Mouse (Mus musculus): ENCODE data around the gene Maml2.

The Maml2 gene

DNA sequence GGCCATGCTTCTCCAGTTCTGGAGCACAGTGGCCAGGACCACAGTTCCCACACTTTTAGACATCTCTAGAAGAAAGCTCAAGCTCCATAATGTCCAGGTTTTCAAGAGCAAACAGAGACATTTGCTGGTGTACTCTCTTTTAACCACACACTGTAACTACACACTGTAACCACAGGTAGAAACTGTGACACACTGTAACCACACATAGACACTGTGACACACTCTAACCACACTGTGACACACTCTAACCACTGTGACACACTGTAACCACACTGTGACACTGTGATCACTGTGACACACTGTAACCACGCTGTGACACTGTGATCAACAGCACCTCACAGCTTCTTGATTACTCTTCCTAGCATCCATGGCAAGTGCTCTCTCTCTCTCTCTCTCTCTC lies 148.5 kb downstream of the Maml2 start:
- no peak for DNase-seq (ENCODE audit: extremely low spot score, low read depth, low spot score)

- no peak for DNase-seq (ENCODE audit: extremely low spot score, low read depth, low spot score)
These were observed 149.0 kb downstream of the Maml2 start, which contains the start of gene Gm17571 for GRCm38 (mm10) chr9:13446703-13447285. Gene Gm17571 (minus strand): TSS chr9:13446753.

DNA sequence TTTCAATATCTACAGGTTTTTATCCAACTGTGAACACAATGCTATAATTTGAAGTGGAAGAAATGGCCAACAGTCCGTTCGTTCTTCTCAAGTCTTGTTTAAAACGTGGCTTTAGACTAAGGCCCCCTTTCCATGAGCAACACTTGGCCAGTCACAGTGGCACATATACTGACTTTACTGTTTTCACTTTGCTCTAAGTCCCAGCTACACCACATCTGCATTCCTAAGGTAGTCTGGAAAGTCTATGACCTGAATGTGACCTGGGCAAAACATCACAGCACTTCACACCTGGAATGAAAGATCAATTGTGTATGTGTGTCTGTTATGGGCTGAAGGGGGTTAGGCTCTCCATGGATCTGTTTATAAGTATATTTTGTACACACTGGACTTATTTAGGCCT lies 151.0 kb downstream of the Maml2 start:
- DNase-seq (ENCODE audit: extremely low spot score, low read depth, low spot score): no peak

DNA sequence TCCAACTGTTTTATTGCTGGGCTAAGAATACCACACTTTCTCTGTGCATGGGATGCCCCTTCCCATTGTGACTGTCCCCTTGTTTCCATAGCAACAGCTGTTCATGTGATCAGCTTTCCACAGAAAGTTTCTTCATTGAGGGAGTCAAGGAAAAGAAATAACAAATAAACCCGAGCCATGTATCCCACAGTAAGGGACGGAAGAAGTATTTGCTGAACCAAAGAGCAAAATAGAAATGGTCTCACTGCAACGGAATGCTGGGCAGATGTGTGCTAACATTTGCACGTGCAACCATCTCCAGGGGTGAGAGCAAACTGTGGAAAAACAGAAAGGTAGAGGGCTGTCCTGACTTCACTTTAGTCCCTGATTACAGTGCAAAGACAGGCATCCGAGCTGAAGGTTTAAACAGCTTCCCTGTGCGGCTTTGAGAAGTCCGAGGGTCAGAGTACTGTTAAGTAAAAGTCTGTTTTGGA lies 156.9 kb downstream of the Maml2 start:
- DNase-seq (ENCODE audit: extremely low spot score, low read depth, low spot score): no peak

DNA sequence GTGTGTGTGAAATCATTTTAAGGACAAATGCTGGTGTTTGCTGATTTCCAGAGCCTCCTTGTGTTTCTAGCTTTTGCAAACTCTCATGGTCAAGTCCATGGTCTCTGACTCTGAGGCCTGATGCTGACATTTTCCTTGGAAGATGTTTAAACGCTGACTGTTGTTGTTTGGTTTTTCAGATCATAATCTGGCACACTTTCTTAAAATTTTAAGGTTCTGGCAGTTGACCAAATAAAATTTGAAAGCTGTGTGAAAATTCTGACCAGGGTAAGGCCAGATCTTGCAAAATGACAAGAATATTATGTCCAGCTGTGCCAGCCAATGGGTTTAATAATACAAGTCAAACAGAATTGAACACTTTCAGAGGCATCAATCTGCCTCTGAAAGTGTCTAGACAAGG lies 157.5 kb downstream of the Maml2 start:
- no peak for DNase-seq (ENCODE audit: extremely low spot score, low read depth, low spot score)

DNA sequence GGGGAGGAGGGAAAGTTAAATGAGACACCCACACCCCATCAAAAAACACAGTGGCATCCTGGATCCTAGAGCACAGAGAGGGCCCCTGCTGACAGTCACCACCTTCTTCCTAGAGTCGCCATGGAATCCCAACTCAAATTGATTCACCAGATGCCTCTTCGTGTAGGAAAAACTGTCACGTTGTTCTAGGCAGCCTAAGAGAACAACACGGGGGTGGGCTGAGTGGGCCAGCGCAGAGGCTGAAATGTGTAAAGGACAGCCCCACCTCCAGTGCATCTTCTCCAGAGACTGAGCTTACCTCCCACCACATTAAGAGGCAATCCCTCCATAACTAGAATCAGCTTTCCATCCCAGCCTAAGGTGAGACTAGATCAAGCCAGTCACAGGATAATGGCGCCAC lies 160.0 kb downstream of the Maml2 start:
- DNase-seq (ENCODE audit: extremely low spot score, low read depth, low spot score): no peak

GRCm38 (mm10) chr9:13459371-13459770 lies 161.6 kb downstream of the Maml2 start:
- no peak for DNase-seq (ENCODE audit: extremely low spot score, low read depth, low spot score)

- DNase-seq (ENCODE audit: extremely low spot score, low read depth, low spot score): no peak
These were observed 162.3 kb downstream of the Maml2 start for GRCm38 (mm10) chr9:13460012-13460411.

DNA sequence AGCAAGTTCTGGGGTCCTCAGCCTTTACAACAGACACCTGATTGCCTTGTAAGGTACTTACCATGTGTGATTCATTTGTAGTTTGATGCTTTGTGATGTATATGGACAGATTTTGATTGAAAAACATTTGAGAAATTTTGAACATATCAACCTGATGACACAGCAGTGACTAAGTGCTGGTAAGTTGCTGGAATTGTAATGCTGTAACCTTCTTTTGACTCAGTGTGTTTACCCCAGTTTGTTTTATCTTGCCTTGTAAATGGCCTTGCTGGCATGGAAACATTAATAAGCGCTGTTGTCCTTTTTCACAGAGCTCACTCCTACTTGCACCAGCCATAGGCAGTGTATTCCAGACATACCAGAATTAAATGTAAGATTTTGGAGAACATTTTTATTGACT lies 163.2 kb downstream of the Maml2 start:
- DNase-seq (ENCODE audit: extremely low spot score, low read depth, low spot score): no peak

GRCm38 (mm10) chr9:13465358-13466020 lies 167.7 kb downstream of the Maml2 start:
- no peak for DNase-seq (ENCODE audit: extremely low spot score, low read depth, low spot score)

DNA sequence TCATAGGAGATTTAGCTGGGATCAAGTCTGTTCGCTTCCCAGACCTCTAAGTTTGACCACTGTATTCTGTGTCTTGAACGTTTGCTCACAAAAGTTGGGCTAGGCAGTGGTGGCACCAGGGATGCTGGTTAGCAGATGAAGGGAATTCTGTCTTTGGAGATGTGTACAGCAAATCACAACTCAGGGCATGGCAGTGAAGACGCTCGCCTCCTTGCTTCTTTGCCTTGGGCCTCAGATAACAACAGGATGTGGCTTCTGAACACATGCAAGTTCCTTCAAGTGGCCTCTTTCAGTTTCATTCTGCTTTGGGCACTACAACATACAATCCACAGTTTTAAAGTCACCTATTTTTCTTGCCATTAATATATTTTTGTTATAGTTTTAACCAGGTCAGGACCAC lies 168.6 kb downstream of the Maml2 start:
- DNase-seq (ENCODE audit: extremely low spot score, low read depth, low spot score): no peak

DNA sequence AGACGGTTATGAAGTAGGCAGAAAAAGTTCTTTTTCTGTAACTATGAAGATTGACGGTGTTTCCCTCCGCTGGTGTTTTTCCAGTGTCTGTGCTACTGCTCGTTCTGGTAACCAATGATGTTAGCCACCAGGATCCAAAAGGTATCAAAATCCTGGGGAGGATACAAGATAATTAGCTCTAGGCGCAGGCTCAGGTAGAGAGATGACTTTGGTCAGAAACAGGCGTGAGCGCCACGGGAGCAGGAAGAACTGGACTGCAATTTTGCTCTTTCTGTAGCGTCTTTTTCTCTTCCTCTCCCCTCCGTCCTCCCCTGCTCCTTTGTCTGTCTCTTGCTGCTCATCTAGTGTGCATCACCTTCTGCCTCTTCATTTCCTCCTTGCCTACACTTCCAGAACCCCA lies 169.1 kb downstream of the Maml2 start:
- DNase-seq (ENCODE audit: extremely low spot score, low read depth, low spot score): no peak

DNA sequence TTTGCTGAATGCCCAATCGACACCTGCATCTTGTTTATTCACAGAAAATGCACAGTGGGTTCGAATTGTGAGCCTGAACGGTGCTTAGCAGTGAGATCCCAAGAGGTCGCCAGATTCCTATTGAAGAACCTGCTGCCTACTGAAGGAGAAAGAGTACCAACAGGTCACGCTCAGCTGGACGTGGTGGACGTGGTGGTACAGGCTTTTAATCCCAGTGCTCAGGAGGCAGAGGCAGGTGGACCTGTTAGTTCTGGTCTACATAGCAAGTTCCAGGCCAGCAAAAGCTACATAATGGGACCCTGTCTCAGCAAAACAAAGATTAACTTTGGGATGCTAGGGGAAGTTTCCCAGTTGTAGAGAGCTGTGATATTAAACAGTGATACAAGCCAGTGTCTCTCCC lies 170.0 kb downstream of the Maml2 start:
- no peak for DNase-seq (ENCODE audit: extremely low spot score, low read depth, low spot score)

DNA sequence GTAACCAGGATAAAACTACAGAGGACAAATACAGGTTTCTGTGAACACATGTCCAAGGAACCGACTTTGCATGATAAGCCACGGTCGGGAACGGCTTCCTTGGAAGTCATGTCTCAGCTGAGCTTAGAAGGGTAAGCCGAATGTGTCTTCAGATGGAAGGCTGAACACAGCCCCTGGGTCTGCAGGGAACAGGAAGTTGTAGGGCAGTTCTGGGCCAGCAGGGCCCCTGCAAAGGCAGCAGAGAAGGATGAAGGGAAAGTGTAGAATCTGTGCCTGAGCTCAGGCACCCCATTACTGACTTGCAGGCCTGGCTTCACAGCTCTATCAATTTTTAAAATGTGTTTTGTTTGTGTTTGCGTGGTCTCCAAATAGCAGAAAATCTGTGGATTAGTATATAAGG lies 171.0 kb downstream of the Maml2 start:
- no peak for DNase-seq (ENCODE audit: extremely low spot score, low read depth, low spot score)

GRCm38 (mm10) chr9:13470013-13470412 lies 172.3 kb downstream of the Maml2 start:
- no peak for DNase-seq (ENCODE audit: extremely low spot score, low read depth, low spot score)

DNA sequence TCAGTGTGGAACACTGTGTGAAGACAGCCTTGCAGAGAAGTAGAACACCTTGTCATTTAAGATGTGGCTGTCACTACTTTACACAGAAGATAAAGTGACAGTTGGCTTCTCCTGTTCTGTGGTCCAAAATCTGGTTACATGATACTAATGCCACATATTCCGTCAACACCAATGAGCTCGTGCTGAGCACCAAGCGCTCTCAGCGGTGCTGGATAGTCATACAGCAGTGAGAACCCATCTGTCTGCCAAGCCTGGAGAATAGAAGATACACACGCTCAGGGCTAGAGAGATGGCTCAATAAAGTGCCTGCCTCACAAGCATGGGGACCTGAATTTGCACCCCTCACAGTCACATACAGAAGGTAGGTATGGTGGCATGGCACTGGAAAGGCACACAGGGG lies 177.2 kb downstream of the Maml2 start:
- no peak for DNase-seq (ENCODE audit: extremely low spot score, low read depth, low spot score)

DNA sequence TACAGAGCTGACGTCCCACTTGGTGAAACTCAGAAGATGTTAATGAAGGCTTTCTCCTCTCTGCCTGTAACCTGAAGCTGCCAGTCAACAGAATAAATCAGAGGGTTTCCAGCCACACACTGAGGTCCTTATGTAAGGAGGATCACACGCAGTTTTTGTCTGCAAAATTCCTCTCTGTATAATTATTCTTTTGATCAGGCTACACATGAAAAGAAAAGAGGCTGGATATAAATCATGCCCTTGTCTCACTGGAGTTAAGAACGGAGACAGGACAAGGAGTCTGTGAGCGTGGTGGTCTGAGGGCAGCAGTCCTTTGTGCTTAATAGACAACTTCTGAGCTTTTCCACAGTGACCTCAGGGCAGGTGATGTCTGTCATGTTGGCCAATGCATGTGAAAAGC lies 181.5 kb downstream of the Maml2 start:
- no peak for DNase-seq (ENCODE audit: extremely low spot score, low read depth, low spot score)

GRCm38 (mm10) chr9:13483199-13484068 lies 185.7 kb downstream of the Maml2 start:
- no peak for DNase-seq (ENCODE audit: extremely low spot score, low read depth, low spot score)

- DNase-seq (ENCODE audit: extremely low spot score, low read depth, low spot score): no peak
These were observed 186.8 kb downstream of the Maml2 start for GRCm38 (mm10) chr9:13484267-13485240.

- no peak for DNase-seq (ENCODE audit: extremely low spot score, low read depth, low spot score)
These were observed 188.2 kb downstream of the Maml2 start for GRCm38 (mm10) chr9:13485914-13486313.

GRCm38 (mm10) chr9:13491107-13491506 lies 193.3 kb downstream of the Maml2 start:
- DNase-seq (ENCODE audit: extremely low spot score, low read depth, low spot score): no peak

Measured in hindlimb bud, embryonic 11.5 days (tissue).